Mouse (Mus musculus) thymus, adult 2 months (tissue): ENCODE measurements around the gene 1700067K01Rik.

Source experiments
- CTCF ChIP-seq: fragments of 200-500 bp; IDR thresholded peaks from 2 replicates; pipeline ENCODE4 v1.5.1; 2012; ENCODE audit warnings: mild to moderate bottlenecking, control low read depth, low read length, moderate library complexity, borderline replicate concordance; ENCODE audit not compliant: control insufficient read depth, poor library complexity, insufficient read depth; ENCODE audit errors: extremely low read depth
- POLR2A ChIP-seq: fragments of 200-500 bp; IDR thresholded peaks from 2 replicates; pipeline ENCODE4 v1.6.1; 2012; ENCODE audit warnings: mild to moderate bottlenecking, low read length, control low read depth, moderate library complexity; ENCODE audit not compliant: control insufficient read depth, poor library complexity, insufficient read depth; ENCODE audit errors: extremely low read depth

DNA sequence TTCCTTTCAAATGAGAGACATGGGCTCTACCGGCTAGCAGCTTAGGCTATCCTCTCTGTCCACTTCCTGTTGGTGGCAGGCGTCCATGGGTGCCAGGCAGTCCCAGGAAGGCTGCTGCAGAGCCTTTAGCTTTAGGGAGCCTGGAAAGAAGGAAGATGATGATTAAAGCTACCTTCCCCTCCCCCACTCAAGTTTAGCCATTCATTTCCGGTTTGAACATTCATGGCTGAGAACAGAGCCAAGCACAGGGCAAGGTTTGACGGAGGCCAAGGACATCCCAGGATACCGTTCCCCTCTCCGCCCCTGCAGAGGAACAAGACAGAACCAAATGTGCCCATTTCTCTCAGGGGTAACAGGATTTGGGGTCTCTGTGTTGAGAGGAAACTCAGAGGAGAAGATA lies 23.7 kb upstream of the 1700067K01Rik start:
- TF ChIP-seq POLR2A, result no peak
- TF ChIP-seq CTCF, result no peak
